Mouse (Mus musculus) lung, postnatal 4 days (tissue): ENCODE measurements at regions not wholly inside any gene's neighbourhood (a gene's known extent, or its start where the extent isn't known, plus 50 kb on each side); places are given as distances from the start of the nearest gene placed in this dataset.

Experiments
- DNase-seq, 2 experiments: peaks; one replicate each; pipeline ENCODE4 v3.0.0; 2021

- DNase-seq: no peak
Observed at GRCm38 (mm10) chr12:21480226-21480625, 62.8 kb upstream of the Ywhaq start.

GRCm38 (mm10) chr12:21479251-21479650 is 61.8 kb upstream of the Ywhaq start:
- no peak for DNase-seq

GRCm38 (mm10) chr12:21476516-21476915 is 59.1 kb upstream of the Ywhaq start:
- DNase-seq: no peak

GRCm38 (mm10) chr12:21472951-21473710 is 55.7 kb upstream of the Ywhaq start:
- DNase-seq: no peak

- DNase-seq: peak; percentile 50 to 57
Observed at GRCm38 (mm10) chr12:21472487-21472886, 55.0 kb upstream of the Ywhaq start.

GRCm38 (mm10) chr12:21471986-21472385 is 54.5 kb upstream of the Ywhaq start:
- DNase-seq: no peak

- DNase-seq: no peak
Observed at GRCm38 (mm10) chr12:21470286-21470685, 52.8 kb upstream of the Ywhaq start.
